Mouse (Mus musculus) C2C12 (cell line): ENCODE data around the gene Mettl24. TPM values are rescaled to one million over a fixed set of nuclear protein-coding genes. Genes with fewer than 3 reads are reported as not detected.

ENCODE experiments used
- H3K27me3 ChIP-seq: one replicate; pipeline ENCODE4 v1.6.1; 2011; ENCODE audit not compliant: control insufficient read depth, insufficient read depth, insufficient read length
- H3K36me3 ChIP-seq: one replicate; pipeline ENCODE4 v1.6.1; 2011; ENCODE audit not compliant: control insufficient read depth, insufficient read depth
- H3K4me3 ChIP-seq: one replicate; pipeline ENCODE4 v1.5.1; 2011; ENCODE audit warnings: mild to moderate bottlenecking, control low read depth; ENCODE audit not compliant: poor library complexity, insufficient read depth, severe bottlenecking
- H3K79me2 ChIP-seq: one replicate; pipeline ENCODE4 v1.6.1; 2011; ENCODE audit not compliant: control insufficient read depth, insufficient read depth
- H3K79me3 ChIP-seq: one replicate; pipeline ENCODE4 v1.6.1; 2011; ENCODE audit warnings: low read depth, control low read depth
- H3ac ChIP-seq: one replicate; pipeline ENCODE3; 2011; ENCODE audit warnings: low read depth; ENCODE audit not compliant: control insufficient read depth, insufficient read length
- CEBPB ChIP-seq: IDR thresholded peaks from one replicate; pipeline ENCODE4 v1.6.1; 2011; ENCODE audit warnings: low read depth, mild to moderate bottlenecking, control low read depth, moderate library complexity
- CTCF ChIP-seq: IDR thresholded peaks from one replicate; pipeline ENCODE4 v1.5.1; 2011; ENCODE audit not compliant: control insufficient read depth, insufficient read depth, insufficient read length
- FOSL1 ChIP-seq: IDR thresholded peaks from one replicate; pipeline ENCODE4 v1.8.0; 2011; ENCODE audit warnings: mild to moderate bottlenecking, low read length; ENCODE audit not compliant: poor library complexity, insufficient read depth, severe bottlenecking
- MAX ChIP-seq: IDR thresholded peaks from one replicate; pipeline ENCODE4 v1.6.1; 2011; ENCODE audit warnings: mild to moderate bottlenecking, control low read depth
- MYOD1 ChIP-seq: IDR thresholded peaks from one replicate; pipeline ENCODE4 v1.6.1; 2011; ENCODE audit warnings: low read depth; ENCODE audit not compliant: control insufficient read depth, insufficient read length
- MYOG ChIP-seq: IDR thresholded peaks from one replicate; pipeline ENCODE4 v1.6.1; 2011; ENCODE audit not compliant: control insufficient read depth, insufficient read length; ENCODE audit errors: extremely low read depth
- USF1 ChIP-seq: IDR thresholded peaks from one replicate; pipeline ENCODE4 v1.6.1; 2011; ENCODE audit warnings: low read depth, mild to moderate bottlenecking, control low read depth, moderate library complexity
- polyA plus RNA-seq: library from polyadenylated mRNA; unstranded; fragments of >200 nt; fragmentation: generic; extraction: Trizol; gene quantifications from one replicate; pipeline ENCODE4 v1.2.1, GENCODE M21; 2012; ENCODE audit warnings: missing spikeins

Mettl24 gene
- polyA plus RNA-seq, 1 experiment: 0.76 TPM

- Histone ChIP-seq H3K4me3 (no peak overlapping the region), H3K79me3 (peaks cover 1% of the 10 kb centered on the region), H3K27me3 (no peaks in the 10 kb centered on the region), H3K36me3 (peaks cover 33% of the 10 kb centered on the region), H3ac (no peak overlapping the region), H3K79me2 (no peaks in the 10 kb centered on the region)
- TF ChIP-seq MYOG (no peak), MYOD1 (no peak), MAX (no peak), USF1 (no peak), FOSL1 (no peak), CEBPB (no peak), CTCF (no peak)
Measured at GRCm38 (mm10) chr10:40827706-40828105, 144.6 kb downstream of the Mettl24 start.

GRCm38 (mm10) chr10:40830312-40830711 is 147.2 kb downstream of the Mettl24 start:
- Histone ChIP-seq H3K79me2 (no peaks in the 10 kb centered on the region), H3K4me3 (no peak overlapping the region), H3K79me3 (peaks cover 1% of the 10 kb centered on the region), H3K27me3 (no peaks in the 10 kb centered on the region), H3K36me3 (peaks cover 56% of the 10 kb centered on the region), H3ac (no peak overlapping the region)
- no peak for TF ChIP-seq MYOD1
- TF ChIP-seq CTCF: no peak
- no peak for TF ChIP-seq CEBPB
- TF ChIP-seq MAX: no peak
- no peak for TF ChIP-seq FOSL1
- TF ChIP-seq MYOG: no peak
- no peak for TF ChIP-seq USF1

- no peaks in the 10 kb centered on the region for H3K79me2 ChIP-seq
- TF ChIP-seq CTCF: no peak
- TF ChIP-seq FOSL1: no peak
- no peak for TF ChIP-seq MYOD1
- no peak for TF ChIP-seq MAX
- TF ChIP-seq CEBPB: no peak
- no peak for TF ChIP-seq USF1
- TF ChIP-seq MYOG: no peak
- peaks cover 1% of the 10 kb centered on the region for H3K79me3 ChIP-seq
- no peak overlapping the region for H3K4me3 ChIP-seq
- H3ac ChIP-seq: no peak overlapping the region
- H3K36me3 ChIP-seq: peaks cover 56% of the 10 kb centered on the region
- H3K27me3 ChIP-seq: no peaks in the 10 kb centered on the region
Measured at GRCm38 (mm10) chr10:40831267-40831666, 148.2 kb downstream of the Mettl24 start.

- TF ChIP-seq MYOD1: no peak
- no peak for TF ChIP-seq MYOG
- TF ChIP-seq USF1: no peak
- TF ChIP-seq FOSL1: no peak
- no peak for TF ChIP-seq MAX
- TF ChIP-seq CEBPB: no peak
- TF ChIP-seq CTCF: no peak
- Histone ChIP-seq H3K79me2 (no peaks in the 10 kb centered on the region), H3K79me3 (no peaks in the 10 kb centered on the region), H3K27me3 (no peaks in the 10 kb centered on the region), H3ac (no peak overlapping the region), H3K36me3 (peaks cover 60% of the 10 kb centered on the region), H3K4me3 (no peak overlapping the region)
Measured at GRCm38 (mm10) chr10:40840086-40840485, 157.0 kb downstream of the Mettl24 start.

- H3K79me3 ChIP-seq: no peaks in the 10 kb centered on the region
- peaks cover 67% of the 10 kb centered on the region for H3K36me3 ChIP-seq
- no peak overlapping the region for H3K4me3 ChIP-seq
- H3ac ChIP-seq: no peak overlapping the region
- no peaks in the 10 kb centered on the region for H3K79me2 ChIP-seq
- TF ChIP-seq MAX: no peak
- TF ChIP-seq USF1: no peak
- no peak for TF ChIP-seq MYOG
- no peak for TF ChIP-seq FOSL1
- no peak for TF ChIP-seq CTCF
- no peak for TF ChIP-seq MYOD1
- TF ChIP-seq CEBPB: no peak
- H3K27me3 ChIP-seq: no peaks in the 10 kb centered on the region
Measured at GRCm38 (mm10) chr10:40843841-40844240, 160.8 kb downstream of the Mettl24 start.

- no peaks in the 10 kb centered on the region for H3K79me2 ChIP-seq
- H3ac ChIP-seq: no peak overlapping the region
- H3K79me3 ChIP-seq: no peaks in the 10 kb centered on the region
- H3K36me3 ChIP-seq: peaks cover 73% of the 10 kb centered on the region
- TF ChIP-seq FOSL1 (no peak), MYOG (no peak), CTCF (no peak), CEBPB (no peak), MAX (no peak), MYOD1 (no peak), USF1 (no peak)
- H3K4me3 ChIP-seq: no peak overlapping the region
- no peaks in the 10 kb centered on the region for H3K27me3 ChIP-seq
Measured at GRCm38 (mm10) chr10:40844546-40844945, 161.5 kb downstream of the Mettl24 start.
